Mouse (Mus musculus) spleen, adult 12 weeks (tissue): Measurements from ENCODE around the gene Ptx4.

Experiments used
- DNase-seq: peaks from one replicate; pipeline ENCODE4 v3.0.0; 2022; ENCODE audit warnings: low spot score

Ptx4 gene

GRCm38 (mm10) chr17:25120406-25120805 is at the start of gene Ptx4:
Gene Ptx4, plus strand, starts transcription at chr17:25120760.
- DNase-seq = no peak

GRCm38 (mm10) chr17:25076906-25077305 is 43.7 kb upstream of the Ptx4 start:
- no peak for DNase-seq

- no peak for DNase-seq
These were observed 42.7 kb upstream of the Ptx4 start for GRCm38 (mm10) chr17:25077771-25078372.

- DNase-seq = no peak
These were observed 40.4 kb upstream of the Ptx4 start for GRCm38 (mm10) chr17:25080210-25080609.

- no peak for DNase-seq
These were observed 39.6 kb upstream of the Ptx4 start for GRCm38 (mm10) chr17:25080960-25081381.

- DNase-seq = no peak
These were observed 38.3 kb upstream of the Ptx4 start for GRCm38 (mm10) chr17:25082081-25082847.

- no peak for DNase-seq
These were observed 37.7 kb upstream of the Ptx4 start for GRCm38 (mm10) chr17:25082887-25083286.

- no peak for DNase-seq
These were observed 37.1 kb upstream of the Ptx4 start, which contains the start of gene Tmem204 for GRCm38 (mm10) chr17:25083444-25083931. Gene Tmem204, minus strand, starts transcription at chr17:25083591.

- DNase-seq = no peak
These were observed 35.6 kb upstream of the Ptx4 start for GRCm38 (mm10) chr17:25084835-25085385.

GRCm38 (mm10) chr17:25086724-25087123 is 33.8 kb upstream of the Ptx4 start:
- DNase-seq = no peak

GRCm38 (mm10) chr17:25089158-25089557 is 31.4 kb upstream of the Ptx4 start:
- no peak for DNase-seq

- DNase-seq = no peak
These were observed 30.1 kb upstream of the Ptx4 start for GRCm38 (mm10) chr17:25090450-25090849.

- DNase-seq = no peak
These were observed 24.3 kb upstream of the Ptx4 start for GRCm38 (mm10) chr17:25096221-25096620.

- DNase-seq = no peak
These were observed 20.5 kb upstream of the Ptx4 start for GRCm38 (mm10) chr17:25100052-25100451.

- no peak for DNase-seq
These were observed 19.2 kb upstream of the Ptx4 start for GRCm38 (mm10) chr17:25101338-25101737.

GRCm38 (mm10) chr17:25107786-25108185 is 12.8 kb upstream of the Ptx4 start:
- no peak for DNase-seq

GRCm38 (mm10) chr17:25109578-25109977 is 11.0 kb upstream of the Ptx4 start:
- DNase-seq = no peak

- DNase-seq = no peak
These were observed 10.0 kb upstream of the Ptx4 start for GRCm38 (mm10) chr17:25110590-25110989.

GRCm38 (mm10) chr17:25111220-25111619 is 9.3 kb upstream of the Ptx4 start:
- DNase-seq = no peak

GRCm38 (mm10) chr17:25111739-25112422 is 8.7 kb upstream of the Ptx4 start:
- DNase-seq = no peak

- DNase-seq = no peak
These were observed 8.1 kb upstream of the Ptx4 start for GRCm38 (mm10) chr17:25112423-25112810.

- DNase-seq = no peak
These were observed 5.5 kb upstream of the Ptx4 start for GRCm38 (mm10) chr17:25114908-25115645.
